Mouse (Mus musculus): ENCODE results near the gene Mfsd12. TPM values are rescaled to one million over a fixed set of nuclear protein-coding genes. Genes with fewer than 3 reads are reported as not detected.

Mfsd12 gene
- polyA plus RNA-seq, 1 experiment, result 8.2 TPM

GRCm38 (mm10) chr10:81325176-81325575, 32.1 kb upstream of the Mfsd12 start:
- H3K27me3 ChIP-seq (ENCODE audit: control insufficient read depth, insufficient read depth, insufficient read length), result no peaks in the 10 kb centered on the region
- no peak overlapping the region for H3K4me3 ChIP-seq (ENCODE audit: insufficient read depth, poor library complexity, severe bottlenecking)
- peaks cover 50% of the 10 kb centered on the region for H3K36me3 ChIP-seq (ENCODE audit: control insufficient read depth, insufficient read depth)
- H3K79me2 ChIP-seq (ENCODE audit: control insufficient read depth, insufficient read depth), result peaks cover 30% of the 10 kb centered on the region
- TF ChIP-seq MYOG (IDR thresholded peaks at IDR 0.05; ENCODE audit: control insufficient read depth, extremely low read depth, insufficient read length) (no peak), USF1 (IDR thresholded peaks at IDR 0.05; ENCODE audit: low read depth) (no peak), FOSL1 (IDR thresholded peaks at IDR 0.05; ENCODE audit: insufficient read depth, low read length, poor library complexity, severe bottlenecking) (no peak)
- H3ac ChIP-seq (ENCODE audit: control insufficient read depth, insufficient read length, low read depth), result no peak overlapping the region
- peaks cover 20% of the 10 kb centered on the region for H3K79me3 ChIP-seq (ENCODE audit: low read depth)

- Histone ChIP-seq H3ac (ENCODE audit: control insufficient read depth, insufficient read length, low read depth) (no peak overlapping the region), H3K27me3 (ENCODE audit: control insufficient read depth, insufficient read depth, insufficient read length) (no peaks in the 10 kb centered on the region), H3K4me3 (ENCODE audit: insufficient read depth, poor library complexity, severe bottlenecking) (no peak overlapping the region), H3K79me2 (ENCODE audit: control insufficient read depth, insufficient read depth) (peaks cover 30% of the 10 kb centered on the region), H3K79me3 (ENCODE audit: low read depth) (peaks cover 20% of the 10 kb centered on the region), H3K36me3 (ENCODE audit: control insufficient read depth, insufficient read depth) (peaks cover 50% of the 10 kb centered on the region)
- TF ChIP-seq MAX (IDR thresholded peaks at IDR 0.05) (no peak), FOSL1 (IDR thresholded peaks at IDR 0.05; ENCODE audit: insufficient read depth, low read length, poor library complexity, severe bottlenecking) (no peak), MYOG (IDR thresholded peaks at IDR 0.05; ENCODE audit: control insufficient read depth, extremely low read depth, insufficient read length) (no peak), USF1 (IDR thresholded peaks at IDR 0.05; ENCODE audit: low read depth) (no peak), CTCF (IDR thresholded peaks at IDR 0.05; ENCODE audit: control insufficient read depth, insufficient read depth, insufficient read length) (no peak), CEBPB (IDR thresholded peaks at IDR 0.05; ENCODE audit: low read depth) (no peak), MYOD1 (IDR thresholded peaks at IDR 0.05; ENCODE audit: control insufficient read depth, insufficient read length, low read depth) (no peak)
These were observed 31.5 kb upstream of the Mfsd12 start for GRCm38 (mm10) chr10:81325781-81326180.

DNA sequence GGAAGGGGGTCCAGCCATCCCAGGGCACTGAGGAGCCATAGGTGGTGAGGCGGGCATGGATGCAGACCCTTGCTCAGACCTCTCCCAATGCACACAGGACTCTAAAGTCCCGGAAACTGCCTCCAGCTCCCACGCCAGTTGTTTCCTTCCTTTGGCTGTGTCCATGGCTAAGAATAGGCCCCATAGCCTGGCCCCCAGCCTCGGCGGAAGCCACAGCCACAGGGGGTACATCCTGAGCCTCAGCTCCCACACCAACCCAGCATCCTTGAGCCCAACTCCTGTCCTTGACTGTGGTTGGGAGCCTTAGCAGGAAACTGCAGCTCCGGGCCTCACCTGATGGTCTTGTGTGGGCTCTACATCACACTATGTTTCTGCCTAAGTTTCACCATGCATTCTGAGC, 30.4 kb upstream of the Mfsd12 start:
- Histone ChIP-seq H3K4me3 (ENCODE audit: insufficient read depth, poor library complexity, severe bottlenecking) (no peak overlapping the region), H3K79me2 (ENCODE audit: control insufficient read depth, insufficient read depth) (peaks cover 21% of the 10 kb centered on the region), H3ac (ENCODE audit: control insufficient read depth, insufficient read length, low read depth) (no peak overlapping the region), H3K36me3 (ENCODE audit: control insufficient read depth, insufficient read depth) (peaks cover 50% of the 10 kb centered on the region), H3K79me3 (ENCODE audit: low read depth) (peaks cover 14% of the 10 kb centered on the region), H3K27me3 (ENCODE audit: control insufficient read depth, insufficient read depth, insufficient read length) (no peaks in the 10 kb centered on the region)
- no peak for TF ChIP-seq CTCF (IDR thresholded peaks at IDR 0.05; ENCODE audit: control insufficient read depth, insufficient read depth, insufficient read length)

- peaks cover 40% of the 10 kb centered on the region for H3K36me3 ChIP-seq (ENCODE audit: control insufficient read depth, insufficient read depth)
- TF ChIP-seq MYOD1 (IDR thresholded peaks at IDR 0.05; ENCODE audit: control insufficient read depth, insufficient read length, low read depth), result no peak
- TF ChIP-seq FOSL1 (IDR thresholded peaks at IDR 0.05; ENCODE audit: insufficient read depth, low read length, poor library complexity, severe bottlenecking), result no peak
- no peak for TF ChIP-seq MYOG (IDR thresholded peaks at IDR 0.05; ENCODE audit: control insufficient read depth, extremely low read depth, insufficient read length)
- TF ChIP-seq USF1 (IDR thresholded peaks at IDR 0.05; ENCODE audit: low read depth), result no peak
- TF ChIP-seq CEBPB (IDR thresholded peaks at IDR 0.05; ENCODE audit: low read depth), result no peak
- no peak for TF ChIP-seq CTCF (IDR thresholded peaks at IDR 0.05; ENCODE audit: control insufficient read depth, insufficient read depth, insufficient read length)
- TF ChIP-seq MAX (IDR thresholded peaks at IDR 0.05), result no peak
- peaks cover 4% of the 10 kb centered on the region for H3K79me3 ChIP-seq (ENCODE audit: low read depth)
- no peak overlapping the region for H3K4me3 ChIP-seq (ENCODE audit: insufficient read depth, poor library complexity, severe bottlenecking)
- peaks cover 10% of the 10 kb centered on the region for H3K79me2 ChIP-seq (ENCODE audit: control insufficient read depth, insufficient read depth)
- H3K27me3 ChIP-seq (ENCODE audit: control insufficient read depth, insufficient read depth, insufficient read length), result no peaks in the 10 kb centered on the region
- no peak overlapping the region for H3ac ChIP-seq (ENCODE audit: control insufficient read depth, insufficient read length, low read depth)
These were observed 29.3 kb upstream of the Mfsd12 start for GRCm38 (mm10) chr10:81327959-81328358.

DNA sequence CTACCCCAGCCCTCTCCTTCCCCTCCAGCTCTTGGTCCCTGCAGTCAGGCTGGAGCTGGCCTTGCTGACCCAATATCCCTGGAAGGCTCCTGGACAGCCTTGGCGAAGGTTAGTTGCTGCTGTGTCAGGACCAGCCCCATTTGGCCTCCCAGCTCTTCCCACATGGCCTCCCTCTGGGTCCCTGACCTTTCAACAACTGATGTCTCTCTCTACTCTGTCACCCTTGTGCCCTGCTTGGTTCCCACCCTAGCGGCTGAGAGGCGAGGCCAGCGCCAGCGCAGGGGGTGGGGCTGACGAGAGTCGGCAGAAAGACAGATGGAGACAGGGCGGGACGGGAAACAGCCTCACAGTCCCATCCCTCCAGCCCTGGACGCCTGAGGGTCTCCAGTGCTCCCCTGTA, 28.9 kb upstream of the Mfsd12 start, which contains the start of gene Tbxa2r:
Gene Tbxa2r, plus strand, starts transcription at position 346 of the 400 bp plus-strand sequence.
- peaks cover 2% of the 10 kb centered on the region for H3K79me3 ChIP-seq (ENCODE audit: low read depth)
- TF ChIP-seq MYOG (IDR thresholded peaks at IDR 0.05; ENCODE audit: control insufficient read depth, extremely low read depth, insufficient read length) (no peak), CEBPB (IDR thresholded peaks at IDR 0.05; ENCODE audit: low read depth) (no peak), MYOD1 (IDR thresholded peaks at IDR 0.05; ENCODE audit: control insufficient read depth, insufficient read length, low read depth) (no peak), MAX (IDR thresholded peaks at IDR 0.05) (no peak), CTCF (IDR thresholded peaks at IDR 0.05; ENCODE audit: control insufficient read depth, insufficient read depth, insufficient read length) (no peak), FOSL1 (IDR thresholded peaks at IDR 0.05; ENCODE audit: insufficient read depth, low read length, poor library complexity, severe bottlenecking) (no peak), USF1 (IDR thresholded peaks at IDR 0.05; ENCODE audit: low read depth) (no peak)
- no peak within 1 kb of the TSS for H3ac ChIP-seq (ENCODE audit: control insufficient read depth, insufficient read length, low read depth)
- H3K4me3 ChIP-seq (ENCODE audit: insufficient read depth, poor library complexity, severe bottlenecking), result no peak within 1 kb of the TSS
- H3K27me3 ChIP-seq (ENCODE audit: control insufficient read depth, insufficient read depth, insufficient read length), result no peaks in the 10 kb centered on the region
- peaks cover 6% of the 10 kb centered on the region for H3K79me2 ChIP-seq (ENCODE audit: control insufficient read depth, insufficient read depth)
- peaks cover 36% of the 10 kb centered on the region for H3K36me3 ChIP-seq (ENCODE audit: control insufficient read depth, insufficient read depth)

DNA sequence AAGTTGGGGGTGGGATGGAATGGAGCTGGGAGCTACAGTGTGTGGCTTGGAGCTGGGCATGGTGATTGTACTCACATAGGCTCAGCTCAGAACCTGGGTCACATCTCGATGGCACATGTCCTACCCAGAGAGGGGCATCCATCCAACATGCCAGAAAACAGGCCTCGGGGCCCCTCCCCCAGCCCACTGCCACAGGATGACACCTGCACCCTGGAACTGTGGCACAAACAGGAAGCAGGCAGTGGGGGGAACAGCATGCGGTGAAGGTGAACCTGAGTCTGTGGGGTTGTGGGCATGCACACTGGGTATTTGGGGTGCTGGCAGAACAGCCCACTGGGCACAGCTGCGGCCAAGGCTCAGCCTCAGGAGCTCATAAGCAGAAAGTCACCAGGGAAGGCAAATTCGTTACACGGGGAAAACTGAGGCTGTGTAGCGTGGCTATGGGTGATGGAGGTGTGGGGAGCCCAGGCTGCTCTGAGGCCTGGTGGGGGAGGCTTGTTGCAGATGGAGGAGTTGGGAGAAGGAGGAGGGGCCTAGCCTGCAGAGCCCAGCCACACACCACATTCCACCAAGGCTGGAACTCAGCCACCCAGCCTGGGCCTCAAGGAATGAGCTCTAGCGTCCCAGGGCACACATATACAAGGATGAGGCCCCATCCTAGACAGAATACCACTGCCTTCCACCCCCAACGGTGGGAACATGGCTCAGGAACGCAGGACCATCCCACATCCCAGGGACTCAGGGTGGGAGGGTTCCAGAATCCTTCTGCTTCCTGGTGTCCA, 27.9 kb upstream of the Mfsd12 start:
- Histone ChIP-seq H3K27me3 (ENCODE audit: control insufficient read depth, insufficient read depth, insufficient read length) (no peaks in the 10 kb centered on the region), H3ac (ENCODE audit: control insufficient read depth, insufficient read length, low read depth) (no peak overlapping the region), H3K79me2 (ENCODE audit: control insufficient read depth, insufficient read depth) (no peaks in the 10 kb centered on the region), H3K36me3 (ENCODE audit: control insufficient read depth, insufficient read depth) (peaks cover 27% of the 10 kb centered on the region), H3K79me3 (ENCODE audit: low read depth) (peaks cover 1% of the 10 kb centered on the region), H3K4me3 (ENCODE audit: insufficient read depth, poor library complexity, severe bottlenecking) (no peak overlapping the region)
- no peak for TF ChIP-seq MYOD1 (IDR thresholded peaks at IDR 0.05; ENCODE audit: control insufficient read depth, insufficient read length, low read depth)

All from C2C12 (cell line).